Mouse (Mus musculus) brain, embryonic 14.5 days (tissue): ENCODE results near the gene Hspa1b.

Source experiments
- CTCF ChIP-seq: fragments of 200-500 bp; IDR thresholded peaks from 2 replicates; pipeline ENCODE4 v1.5.1; 2012; ENCODE audit warnings: inconsistent platforms, mild to moderate bottlenecking, moderate library complexity, borderline replicate concordance; ENCODE audit not compliant: insufficient read depth, insufficient read length; ENCODE audit errors: extremely low read depth
- POLR2A ChIP-seq: fragments of 200-500 bp; IDR thresholded peaks from 2 replicates; pipeline ENCODE4 v1.6.1; 2012; ENCODE audit warnings: mild to moderate bottlenecking, inconsistent platforms, borderline replicate concordance; ENCODE audit not compliant: poor library complexity, insufficient read depth, insufficient read length, severe bottlenecking; ENCODE audit errors: extremely low read depth

GRCm38 (mm10) chr17:35000717-35001451 lies 41.8 kb upstream of the Hspa1b start, which contains the start of gene Vars:
- TF ChIP-seq POLR2A (peak; percentile 78; the same call in 1 of the 2 replicates), CTCF (no peak)
